8 mouse cellular contexts compared by ENCODE assay signal in genomic region chr10:13965974-13966829, GRCm38 (mm10). TPM values are rescaled to one million over a fixed set of nuclear protein-coding genes. Genes with fewer than 3 reads are reported as not detected.
DNase-seq lines count a peak whose midpoint lies in the region; ATAC-seq and TF ChIP-seq lines count a peak whose summit lies in the region.

Gene Hivep2, plus strand, starts transcription at chr10:13966075.

- no peak for TF ChIP-seq RAD21 in CH12.LX (IDR thresholded peaks at IDR 0.05; ENCODE audit: low read depth, low read length)

- no peaks in the 10 kb centered on the region for H3K9me3 ChIP-seq in CH12.LX (replicated peaks; ENCODE audit: low read length)
- H3K9me3 ChIP-seq in forebrain, embryonic 13.5 days (replicated peaks), result no peaks in the 10 kb centered on the region
- no peaks in the 10 kb centered on the region for H3K9me3 ChIP-seq in lung, embryonic 14.5 days (ENCODE audit: low read depth, low read length)

- TF ChIP-seq CTCF in CH12.LX (conservative IDR thresholded peaks at IDR 0.05 in 1 of 2, IDR thresholded peaks at IDR 0.05 in 1 of 2; ENCODE audit: low read depth in 2 of 2, low read length in 2 of 2), result no peak; a peak in 1 of 4 replicates
- no peak; the same call in 1 of the 2 replicates for TF ChIP-seq CTCF in layer of hippocampus, adult 2 months (conservative IDR thresholded peaks at IDR 0.05)
- no peak for TF ChIP-seq CTCF in lung, embryonic 14.5 days (IDR thresholded peaks at IDR 0.05; ENCODE audit: low read depth)

- H3K4me2 ChIP-seq in CH12.LX (ENCODE audit: insufficient read depth, low read depth, poor library complexity, severe bottlenecking), result peak within 1 kb of the TSS; percentile 52
- peak within 1 kb of the TSS; percentile 100 for H3K4me2 ChIP-seq in forebrain, embryonic 13.5 days
- peak within 1 kb of the TSS; percentile 99 for H3K4me2 ChIP-seq in lung, embryonic 14.5 days

- ATAC-seq in forebrain, embryonic 13.5 days, result peak; percentile 42
- ATAC-seq in lung, embryonic 14.5 days (ENCODE audit: insufficient read depth), result peak; percentile 51

- dilution Hi-C loops in CH12.LX (cut with MboI; ENCODE audit: extremely low pct_ligation_motif_present, extremely low pct_unique_long_range_greater_than_20kb, low sequenced_read_pairs), result no loop called here

- no peaks in the 10 kb centered on the region for H3K36me3 ChIP-seq in CH12.LX (replicated peaks in 1 of 2; ENCODE audit: control insufficient read depth in 1 of 2, insufficient read depth in 1 of 2, low read length in 1 of 2)
- no peaks in the 10 kb centered on the region for H3K36me3 ChIP-seq in forebrain, embryonic 13.5 days (ENCODE audit: poor library complexity, severe bottlenecking)
- H3K36me3 ChIP-seq in lung, embryonic 14.5 days (ENCODE audit: insufficient read depth), result no peaks in the 10 kb centered on the region

- DNase-seq in CH12.LX (ENCODE audit: extremely low read depth), result peak; percentile 29
- DNase-seq in adrenal gland, postnatal 4 days (ENCODE audit: low spot score in 2 of 2), result peak; percentile 11 to 42
- peak; percentile 69 to 72 for DNase-seq in heart, postnatal 14 days
- DNase-seq in layer of hippocampus, adult 2 months (ENCODE audit: low spot score in 2 of 2), result peak in 1 of 2 experiments; percentile 26
- peak; percentile 70 for DNase-seq in lung, embryonic 14.5 days
- peak; percentile 37 for DNase-seq in ovary, postnatal 14 days (ENCODE audit: low spot score)
- DNase-seq in urinary bladder, postnatal 10 days (ENCODE audit: low spot score), result peak; percentile 23

- WGBS in forebrain, embryonic 13.5 days, result 0% methylated on average over 48 of the region's 67 CpGs
- under 1% methylated on average over 66 of the region's 67 CpGs for WGBS in lung, embryonic 14.5 days

- no peaks in the 10 kb centered on the region for H3K79me2 ChIP-seq in CH12.LX (replicated peaks; ENCODE audit: control insufficient read depth, extremely low read depth, insufficient read depth, poor library complexity, severe bottlenecking)

- in situ Hi-C loops in CH12.LX (cut with MboI; ENCODE audit: low pct_ligation_motif_present, low pct_unique_long_range_greater_than_20kb, low sequenced_read_pairs), result loop anchor here (5.0 kb wide), 1 partner anchor 76 kb away; no protein-coding TSS in a partner anchor

- H3K27ac ChIP-seq in CH12.LX (ENCODE audit: insufficient read depth, low read depth), result peak within 1 kb of the TSS; percentile 93
- peak within 1 kb of the TSS; percentile 97 for H3K27ac ChIP-seq in forebrain, embryonic 13.5 days
- H3K27ac ChIP-seq in layer of hippocampus, adult 2 months, result peak within 1 kb of the TSS; percentile 100
- peak within 1 kb of the TSS; percentile 97 for H3K27ac ChIP-seq in lung, embryonic 14.5 days (ENCODE audit: low read depth)

- no peaks in the 10 kb centered on the region for H3K27me3 ChIP-seq in CH12.LX (replicated peaks)
- peaks cover 16% of the 10 kb centered on the region; the same call in 1 of the 2 replicates for H3K27me3 ChIP-seq in forebrain, embryonic 13.5 days
- H3K27me3 ChIP-seq in lung, embryonic 14.5 days (ENCODE audit: insufficient read depth, low read length), result no peaks in the 10 kb centered on the region

- 0 out of 2 replicates have a peak, but pooled peaks have one; percentile 18 for TF ChIP-seq POLR2A in CH12.LX (IDR thresholded peaks at IDR 0.05; ENCODE audit: low read depth, low read length)

- peak within 1 kb of the TSS; percentile 76 to 91 (median 77) for H3K4me3 ChIP-seq in CH12.LX (replicated peaks in 1 of 3; ENCODE audit: low read depth in 2 of 3, low read length in 2 of 3, poor library complexity in 1 of 3)
- peak within 1 kb of the TSS; percentile 79 for H3K4me3 ChIP-seq in forebrain, embryonic 13.5 days
- peak within 1 kb of the TSS; percentile 66 for H3K4me3 ChIP-seq in layer of hippocampus, adult 2 months
- H3K4me3 ChIP-seq in lung, embryonic 14.5 days (ENCODE audit: low read depth, low read length), result peak within 1 kb of the TSS; percentile 75

- 0 out of 2 replicates have a peak, but pooled peaks have one; percentile 12 for TF ChIP-seq EP300 in CH12.LX (IDR thresholded peaks at IDR 0.05; ENCODE audit: low read length)

- H3K4me1 ChIP-seq in CH12.LX (ENCODE audit: control insufficient read depth in 1 of 2, insufficient read depth in 2 of 2), result peaks cover 0 to 8% of the 10 kb centered on the region in 2 experiments; a peak in 3 of 4 replicates
- H3K4me1 ChIP-seq in forebrain, embryonic 13.5 days, result peaks cover 16% of the 10 kb centered on the region
- H3K4me1 ChIP-seq in lung, embryonic 14.5 days (ENCODE audit: insufficient read depth), result peaks cover 3% of the 10 kb centered on the region

- peak within 1 kb of the TSS; percentile 93 for H3K9ac ChIP-seq in CH12.LX (ENCODE audit: insufficient read depth, low read depth)
- H3K9ac ChIP-seq in forebrain, embryonic 13.5 days, result peak within 1 kb of the TSS; percentile 88
- peak within 1 kb of the TSS; percentile 77 for H3K9ac ChIP-seq in lung, embryonic 14.5 days

- intact Hi-C loops in heart, postnatal 14 days (cut with DNase I), result loop anchor here (1.0 to 5.0 kb wide), 6 partner anchors 17 to 356 kb away; no protein-coding TSS in a partner anchor

TF ChIP-seq in CH12.LX, 34 proteins besides CTCF, POLR2A, EP300 and RAD21:
- TF ChIP-seq BHLHE40 (IDR thresholded peaks at IDR 0.05; ENCODE audit: low read depth, low read length) (no peak), UBTF (IDR thresholded peaks at IDR 0.05; ENCODE audit: low read depth, low read length) (peak; percentile 98), MXI1 (IDR thresholded peaks at IDR 0.05; ENCODE audit: low read depth, low read length) (peak; percentile 29; the same call in 1 of the 2 replicates), ZNF384 (IDR thresholded peaks at IDR 0.05; ENCODE audit: low read depth, low read length) (peak; percentile 25; the same call in 1 of the 2 replicates), SIN3A (IDR thresholded peaks at IDR 0.05; ENCODE audit: low read length) (peak; percentile 76; the same call in 1 of the 2 replicates), MYC (IDR thresholded peaks at IDR 0.05; ENCODE audit: low read depth, low read length) (no peak), MAZ (IDR thresholded peaks at IDR 0.05; ENCODE audit: low read depth, low read length) (0 out of 2 replicates have a peak, but pooled peaks have one; percentile 9), NRF1 (IDR thresholded peaks at IDR 0.05; ENCODE audit: low read depth, low read length) (no peak), TBP (conservative IDR thresholded peaks at IDR 0.05; ENCODE audit: low read depth, low read length) (peak; percentile 78), HCFC1 (IDR thresholded peaks at IDR 0.05; ENCODE audit: low read depth, low read length) (no peak)

RNA-seq across cellular contexts. Expression of gene Hivep2, which starts in this region (rescaled TPM):
- total RNA-seq in CH12.LX (2012; rRNA removed) (1.8 and 2.7 TPM in 2 replicates), CH12.LX (2014; rRNA removed) (0.59 and 0.77 TPM in 2 replicates)
- 1.1 and 1.4 TPM in 2 replicates for polyA plus RNA-seq in CH12.LX (2012; ENCODE audit: insufficient read length, low read depth)
- 10 to 100 TPM; 23.3 to 26.6 TPM for total RNA-seq in adrenal gland, postnatal 4 days (2021)
- polyA plus RNA-seq in forebrain, embryonic 13.5 days (2015; fragmentation: Nextera tagmentation; extraction: Ambion mirVana), result 5.3 and 7.3 TPM in 2 replicates
- total RNA-seq in heart, postnatal 14 days (2021), result 10 to 100 TPM; 28.1 to 28.8 TPM
- 100 to 1,000 TPM; 203 to 210 TPM for total RNA-seq in layer of hippocampus, adult 2 months (2021)
- 5.1 and 5.3 TPM in 2 replicates for polyA plus RNA-seq in lung, embryonic 14.5 days (2014; fragmentation: Nextera tagmentation; extraction: Ambion mirVana)

Comparison
In these comparisons a context has a peak if more than half of its experiments do, and no peak if none do; other contexts are left out.
1. RNA of gene Hivep2 (total RNA-seq): 203 to 210 TPM in layer of hippocampus, adult 2 months; 28.1 to 28.8 TPM in heart, postnatal 14 days, 23.3 to 26.6 TPM in adrenal gland, postnatal 4 days and 0.59 to 2.7 TPM in CH12.LX; every median in the first group is over 4 times any median in the second.
2. Peak in every context shown above with its lines, with median percentiles within 50 percentile points of each other: H3K27ac ChIP-seq, H3K4me2 ChIP-seq, H3K4me3 ChIP-seq and H3K9ac ChIP-seq.